Mouse (Mus musculus) olfactory bulb, adult 2 months (tissue): ENCODE results near the gene Elf2.

ENCODE experiments used
- CTCF ChIP-seq: fragments of 200-500 bp; IDR thresholded peaks from 2 replicates; pipeline ENCODE4 v1.5.1; 2012; ENCODE audit warnings: low read depth, mild to moderate bottlenecking, low read length, moderate library complexity; ENCODE audit not compliant: insufficient read depth
- POLR2A ChIP-seq: fragments of 200-500 bp; IDR thresholded peaks from 2 replicates; pipeline ENCODE4 v1.6.1; 2012; ENCODE audit warnings: mild to moderate bottlenecking, low read depth, low read length, moderate library complexity; ENCODE audit not compliant: insufficient read depth

GRCm38 (mm10) chr3:51348646-51349238 lies 8.3 kb upstream of the Elf2 start:
- TF ChIP-seq POLR2A (no peak), CTCF (no peak)
